Mouse (Mus musculus): Measurements from ENCODE around the gene Atxn7l1.

DNA sequence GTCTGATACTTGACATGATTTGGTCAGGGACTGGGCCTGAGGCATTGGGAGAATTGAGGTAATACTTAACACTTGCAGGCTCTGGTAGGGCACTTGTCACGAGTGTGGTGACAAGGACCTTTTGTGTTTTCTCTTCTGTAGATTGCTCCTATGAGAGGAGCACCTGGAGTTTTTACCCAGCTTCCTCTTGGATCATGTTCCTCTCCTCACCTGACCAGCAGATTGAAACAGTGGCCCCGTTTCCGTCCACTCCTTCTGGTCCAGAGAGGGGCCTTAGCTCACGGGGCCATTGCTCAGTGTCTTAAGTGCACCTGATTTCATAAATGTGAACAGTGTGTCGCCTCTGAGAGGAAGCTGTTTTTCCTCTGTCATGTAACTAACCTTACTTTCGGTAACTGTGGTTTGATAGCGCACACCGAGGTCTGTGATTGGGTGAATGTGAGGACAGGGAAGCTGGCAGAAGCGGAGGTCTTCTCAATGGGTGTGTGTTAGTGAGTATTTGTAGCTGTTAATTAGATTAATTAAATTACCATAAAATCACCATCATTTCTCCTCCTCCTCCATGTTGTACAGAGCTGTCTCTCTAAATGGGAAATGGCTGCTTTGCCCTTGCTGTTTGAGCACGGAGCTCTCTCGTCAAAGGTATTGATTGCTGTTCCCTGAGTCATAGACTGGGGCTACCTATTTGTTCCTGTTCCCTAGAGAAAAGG, 35.1 kb downstream of the Atxn7l1 start:
- TF ChIP-seq CTCF (IDR thresholded peaks at IDR 0.05; ENCODE audit: low read depth, low read length) (no peak), POLR2A (IDR thresholded peaks at IDR 0.05; ENCODE audit: borderline replicate concordance, low read depth, low read length) (no peak)

Measured in bone marrow macrophage, adult 2 months (primary cell).